In genomic region chr15:64481226-64481625, GRCm38 (mm10) we compare ENCODE assay signal across 15 mouse cellular contexts.
"Had no signal": no experiment of that assay in that cellular context is flagged by ENCODE, and none has a peak within 500 bp of the region (broad histone marks: within the 10 kb centered on the region; RNA-seq: fewer than 3 reads in every experiment).

No protein-coding gene starts in this region.

- DNase-seq: right cerebral cortex, adult 18-20 months; right cerebral cortex, postnatal 14 days; right cerebral cortex, postnatal 25 days; right cerebral cortex, postnatal 4 days; spleen, adult 18-20 months; thymus, adult 18-20 months; thymus, adult 2 months; thymus, postnatal 14 days; thymus, postnatal 25 days; thymus, postnatal 36 days; thymus, postnatal 4 days had no signal

- H3K36me3 ChIP-seq: neural tube, embryonic 13.5 days; neural tube, embryonic 15.5 days; stomach, embryonic 15.5 days had no signal

- H3K4me3 ChIP-seq: neural tube, embryonic 13.5 days; neural tube, embryonic 15.5 days; stomach, embryonic 15.5 days had no signal

- H3K4me1 ChIP-seq: neural tube, embryonic 13.5 days; neural tube, embryonic 15.5 days; stomach, embryonic 15.5 days had no signal

- H3K27me3 ChIP-seq: neural tube, embryonic 13.5 days; neural tube, embryonic 15.5 days; stomach, embryonic 15.5 days had no signal

- H3K9ac ChIP-seq: neural tube, embryonic 13.5 days; neural tube, embryonic 15.5 days; stomach, embryonic 15.5 days had no signal

- H3K27ac ChIP-seq: neural tube, embryonic 13.5 days; neural tube, embryonic 15.5 days; stomach, embryonic 15.5 days; stomach, postnatal 0 days had no signal
